Mouse (Mus musculus): ENCODE measurements at regions not wholly inside any gene's neighbourhood (a gene's known extent, or its start where the extent isn't known, plus 50 kb on each side); places are given as distances from the start of the nearest gene placed in this dataset.

GRCm38 (mm10) chr3:60819684-60820281 is 182.8 kb upstream of the P2ry1 start:
- TF ChIP-seq EP300 (IDR thresholded peaks at IDR 0.05) (no peak), CTCF (IDR thresholded peaks at IDR 0.05) (no peak)
- H3K36me3 ChIP-seq (ENCODE audit: insufficient read depth, low read length): no peaks in the 10 kb centered on the region
- H3K27ac ChIP-seq (ENCODE audit: low read length): no peak overlapping the region
- no peak for DNase-seq (ENCODE audit: low spot score)
- H3K27me3 ChIP-seq (replicated peaks; ENCODE audit: insufficient read depth, low read length): no peaks in the 10 kb centered on the region
- no peaks in the 10 kb centered on the region for H3K9me3 ChIP-seq (ENCODE audit: low read length)
- H3K4me2 ChIP-seq (replicated peaks; ENCODE audit: low read depth, low read length): no peak overlapping the region
- no peak overlapping the region for H3K4me3 ChIP-seq (ENCODE audit: low read depth, low read length)
- no peak for ATAC-seq
- WGBS: 39% methylated on average over 4 of the region's 4 CpGs
- no peak overlapping the region for H3K9ac ChIP-seq (replicated peaks; ENCODE audit: low read depth)
- no peaks in the 10 kb centered on the region for H3K4me1 ChIP-seq (ENCODE audit: insufficient read depth, low read depth, low read length)

DNA sequence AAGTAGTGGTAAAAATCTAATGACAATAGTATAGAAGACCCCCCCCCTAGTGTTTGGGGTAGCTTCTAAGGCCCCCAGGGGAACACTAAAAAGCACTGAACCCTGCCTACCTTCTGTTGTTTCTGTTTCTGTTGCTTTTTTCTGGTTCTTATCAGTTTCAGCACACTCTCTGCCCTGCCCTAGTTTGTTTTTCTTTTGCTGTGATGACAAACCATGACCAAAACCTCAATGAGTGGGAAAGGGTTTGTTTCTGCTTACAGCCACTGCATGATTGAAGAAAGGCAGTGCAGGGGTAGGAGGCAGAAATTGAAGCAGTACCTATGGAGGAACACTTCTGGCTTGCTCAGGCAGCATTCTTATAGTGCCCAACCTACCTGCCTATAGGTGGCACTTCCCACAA is 181.1 kb upstream of the P2ry1 start:
- no peak overlapping the region for H3K4me2 ChIP-seq (replicated peaks; ENCODE audit: low read depth, low read length)
- no peak for DNase-seq (ENCODE audit: low spot score)
- H3K9me3 ChIP-seq (ENCODE audit: low read length): no peaks in the 10 kb centered on the region
- no peak overlapping the region for H3K4me3 ChIP-seq (ENCODE audit: low read depth, low read length)
- H3K27ac ChIP-seq (ENCODE audit: low read length): no peak overlapping the region
- H3K4me1 ChIP-seq (ENCODE audit: insufficient read depth, low read depth, low read length): no peaks in the 10 kb centered on the region
- no peaks in the 10 kb centered on the region for H3K36me3 ChIP-seq (ENCODE audit: insufficient read depth, low read length)
- no peak overlapping the region for H3K9ac ChIP-seq (replicated peaks; ENCODE audit: low read depth)
- H3K27me3 ChIP-seq (replicated peaks; ENCODE audit: insufficient read depth, low read length): no peaks in the 10 kb centered on the region
- no peak for TF ChIP-seq CTCF (IDR thresholded peaks at IDR 0.05)
- no peak for TF ChIP-seq EP300 (IDR thresholded peaks at IDR 0.05)
- no peak for ATAC-seq

DNA sequence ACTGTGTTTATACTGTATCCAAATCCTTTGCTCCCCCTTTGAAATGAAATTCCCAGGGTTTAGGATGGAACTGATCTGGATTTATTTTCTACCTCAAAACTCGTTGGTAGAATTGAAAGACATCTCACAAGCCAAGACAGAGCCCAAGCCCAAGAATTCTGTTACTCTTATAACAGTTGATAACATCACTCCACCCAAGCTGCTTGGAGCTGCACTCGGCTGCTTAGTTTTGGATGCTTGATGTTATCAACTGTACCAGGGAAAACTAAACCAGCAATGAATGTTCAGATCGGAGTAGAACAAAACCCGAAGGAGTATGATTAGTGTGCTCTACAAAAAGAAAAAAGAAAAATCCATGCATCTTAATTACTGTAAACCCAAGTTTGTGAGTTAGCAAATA is 175.8 kb upstream of the P2ry1 start:
- Histone ChIP-seq H3K4me1 (ENCODE audit: insufficient read depth, low read depth, low read length) (no peaks in the 10 kb centered on the region), H3K9me3 (ENCODE audit: low read length) (no peaks in the 10 kb centered on the region), H3K9ac (replicated peaks; ENCODE audit: low read depth) (no peak overlapping the region), H3K4me2 (replicated peaks; ENCODE audit: low read depth, low read length) (no peak overlapping the region), H3K27me3 (replicated peaks; ENCODE audit: insufficient read depth, low read length) (no peaks in the 10 kb centered on the region), H3K36me3 (ENCODE audit: insufficient read depth, low read length) (no peaks in the 10 kb centered on the region), H3K4me3 (ENCODE audit: low read depth, low read length) (no peak overlapping the region), H3K27ac (ENCODE audit: low read length) (no peak overlapping the region)
- ATAC-seq (no peak), DNase-seq (ENCODE audit: low spot score) (no peak)
- TF ChIP-seq CTCF (IDR thresholded peaks at IDR 0.05) (no peak), EP300 (IDR thresholded peaks at IDR 0.05) (no peak)
- 65% methylated on average over 4 of the region's 4 CpGs for WGBS

GRCm38 (mm10) chr3:60832385-60832784 is 170.2 kb upstream of the P2ry1 start:
- 89% methylated on average over 4 of the region's 4 CpGs for WGBS
- Histone ChIP-seq H3K4me1 (ENCODE audit: insufficient read depth, low read depth, low read length) (no peaks in the 10 kb centered on the region), H3K4me2 (replicated peaks; ENCODE audit: low read depth, low read length) (no peak overlapping the region), H3K27ac (ENCODE audit: low read length) (no peak overlapping the region), H3K36me3 (ENCODE audit: insufficient read depth, low read length) (no peaks in the 10 kb centered on the region), H3K27me3 (replicated peaks; ENCODE audit: insufficient read depth, low read length) (no peaks in the 10 kb centered on the region), H3K9me3 (ENCODE audit: low read length) (no peaks in the 10 kb centered on the region), H3K4me3 (ENCODE audit: low read depth, low read length) (no peak overlapping the region), H3K9ac (replicated peaks; ENCODE audit: low read depth) (no peak overlapping the region)
- DNase-seq (ENCODE audit: low spot score) (no peak), ATAC-seq (no peak)
- TF ChIP-seq CTCF (IDR thresholded peaks at IDR 0.05) (no peak), EP300 (IDR thresholded peaks at IDR 0.05) (no peak)

- H3K9ac ChIP-seq (replicated peaks; ENCODE audit: low read depth): no peak overlapping the region
- ATAC-seq (no peak), DNase-seq (ENCODE audit: low spot score) (no peak)
- H3K9me3 ChIP-seq (ENCODE audit: low read length): no peaks in the 10 kb centered on the region
- 72% methylated on average over 1 of the region's 1 CpGs for WGBS
- H3K27ac ChIP-seq (ENCODE audit: low read length): no peak overlapping the region
- no peak for TF ChIP-seq CTCF (IDR thresholded peaks at IDR 0.05)
- TF ChIP-seq EP300 (IDR thresholded peaks at IDR 0.05): no peak
- H3K4me2 ChIP-seq (replicated peaks; ENCODE audit: low read depth, low read length): no peak overlapping the region
- H3K27me3 ChIP-seq (replicated peaks; ENCODE audit: insufficient read depth, low read length): no peaks in the 10 kb centered on the region
- H3K4me3 ChIP-seq (ENCODE audit: low read depth, low read length): no peak overlapping the region
- no peaks in the 10 kb centered on the region for H3K36me3 ChIP-seq (ENCODE audit: insufficient read depth, low read length)
- no peaks in the 10 kb centered on the region for H3K4me1 ChIP-seq (ENCODE audit: insufficient read depth, low read depth, low read length)
Measured at GRCm38 (mm10) chr3:60841895-60842294, 160.7 kb upstream of the P2ry1 start.

DNA sequence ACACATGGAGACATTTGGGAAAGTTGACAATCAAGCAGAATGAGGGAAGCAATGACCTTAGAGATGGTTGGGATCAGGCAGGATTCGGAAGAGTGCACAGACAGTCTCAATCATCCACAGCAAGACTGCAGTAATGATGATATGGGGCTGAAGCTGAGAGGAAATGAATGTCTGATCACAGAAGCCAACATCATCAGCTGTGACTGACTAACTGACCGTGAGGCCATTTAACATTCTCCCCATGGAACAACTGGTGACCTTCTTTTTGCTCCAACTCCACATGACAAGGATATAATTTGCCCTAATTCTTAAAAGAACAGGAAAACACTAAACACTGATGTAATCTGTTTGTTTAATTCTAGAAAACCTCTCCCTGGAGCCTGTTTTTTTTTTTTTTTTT is 157.3 kb upstream of the P2ry1 start:
- Histone ChIP-seq H3K4me3 (ENCODE audit: low read depth, low read length) (no peak overlapping the region), H3K4me1 (ENCODE audit: insufficient read depth, low read depth, low read length) (no peaks in the 10 kb centered on the region), H3K36me3 (ENCODE audit: insufficient read depth, low read length) (no peaks in the 10 kb centered on the region), H3K9me3 (ENCODE audit: low read length) (no peaks in the 10 kb centered on the region), H3K9ac (replicated peaks; ENCODE audit: low read depth) (no peak overlapping the region), H3K27me3 (replicated peaks; ENCODE audit: insufficient read depth, low read length) (no peaks in the 10 kb centered on the region), H3K27ac (ENCODE audit: low read length) (no peak overlapping the region), H3K4me2 (replicated peaks; ENCODE audit: low read depth, low read length) (no peak overlapping the region)
- TF ChIP-seq EP300 (IDR thresholded peaks at IDR 0.05) (no peak), CTCF (IDR thresholded peaks at IDR 0.05) (no peak)
- WGBS: 49% methylated on average over 2 of the region's 2 CpGs
- DNase-seq (ENCODE audit: low spot score) (no peak), ATAC-seq (no peak)

DNA sequence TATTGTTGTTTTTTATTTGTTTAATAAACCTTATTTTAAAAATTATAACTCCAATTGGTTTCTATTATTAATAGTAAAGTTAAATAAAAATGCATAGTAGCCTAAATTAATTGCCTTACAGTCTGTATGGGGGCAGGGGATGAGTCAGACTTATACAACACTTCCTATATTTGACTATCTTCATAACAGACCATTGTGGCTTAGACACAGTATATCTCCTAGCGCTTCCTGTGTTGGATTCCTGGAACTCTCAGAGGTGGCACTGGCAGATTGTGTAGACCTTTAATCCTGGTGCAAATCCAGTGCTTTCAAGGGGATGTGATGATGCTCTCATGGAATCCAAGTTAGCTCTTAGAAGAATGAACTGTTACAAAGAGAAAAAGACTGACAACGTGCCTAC is 154.2 kb upstream of the P2ry1 start:
- Histone ChIP-seq H3K27me3 (replicated peaks; ENCODE audit: insufficient read depth, low read length) (no peaks in the 10 kb centered on the region), H3K4me2 (replicated peaks; ENCODE audit: low read depth, low read length) (no peak overlapping the region), H3K9me3 (ENCODE audit: low read length) (no peaks in the 10 kb centered on the region), H3K4me3 (ENCODE audit: low read depth, low read length) (no peak overlapping the region), H3K9ac (replicated peaks; ENCODE audit: low read depth) (no peak overlapping the region), H3K4me1 (ENCODE audit: insufficient read depth, low read depth, low read length) (no peaks in the 10 kb centered on the region), H3K36me3 (ENCODE audit: insufficient read depth, low read length) (no peaks in the 10 kb centered on the region), H3K27ac (ENCODE audit: low read length) (no peak overlapping the region)
- WGBS: 67% methylated on average over 2 of the region's 2 CpGs
- TF ChIP-seq EP300 (IDR thresholded peaks at IDR 0.05) (no peak), CTCF (IDR thresholded peaks at IDR 0.05) (no peak)
- DNase-seq (ENCODE audit: low spot score): no peak
- ATAC-seq: no peak
